Mouse (Mus musculus): ENCODE measurements around the gene Mrps2.
A peak's percentile ranks its signal among the peaks of the same experiment; 100 is the strongest.

The Mrps2 gene

GRCm38 (mm10) chr2:28467860-28468485 is at the start of gene Mrps2:
Gene Mrps2, plus strand, starts transcription at chr2:28468066.
- peak; percentile 81 to 85 for DNase-seq (ENCODE audit: low spot score in 2 of 2)

GRCm38 (mm10) chr2:28419898-28420297 is 48.0 kb upstream of the Mrps2 start:
- DNase-seq (ENCODE audit: low spot score in 2 of 2), result peak; percentile 73 to 90

DNA sequence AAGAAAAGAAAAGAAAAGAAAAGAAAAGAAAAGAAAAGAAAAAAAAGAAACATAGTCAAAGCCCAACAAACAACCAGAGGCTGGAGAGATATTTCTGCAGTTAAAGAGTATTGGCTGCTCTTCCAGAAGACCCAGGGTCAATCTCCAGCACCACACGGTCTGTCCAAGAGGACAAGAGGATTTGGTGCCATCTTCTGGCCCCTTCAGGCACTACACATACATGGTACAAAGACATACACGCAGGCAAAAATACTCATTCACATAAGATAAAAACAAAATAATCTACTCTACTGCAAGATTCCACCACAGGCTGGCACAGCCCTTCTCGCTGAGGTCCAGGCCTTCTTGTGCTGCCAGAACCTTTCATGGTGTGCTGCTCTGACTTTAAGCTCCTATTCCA is 44.7 kb upstream of the Mrps2 start:
- DNase-seq (ENCODE audit: low spot score in 2 of 2), result no peak

GRCm38 (mm10) chr2:28427226-28427625 is 40.6 kb upstream of the Mrps2 start:
- no peak for DNase-seq (ENCODE audit: low spot score in 2 of 2)

DNA sequence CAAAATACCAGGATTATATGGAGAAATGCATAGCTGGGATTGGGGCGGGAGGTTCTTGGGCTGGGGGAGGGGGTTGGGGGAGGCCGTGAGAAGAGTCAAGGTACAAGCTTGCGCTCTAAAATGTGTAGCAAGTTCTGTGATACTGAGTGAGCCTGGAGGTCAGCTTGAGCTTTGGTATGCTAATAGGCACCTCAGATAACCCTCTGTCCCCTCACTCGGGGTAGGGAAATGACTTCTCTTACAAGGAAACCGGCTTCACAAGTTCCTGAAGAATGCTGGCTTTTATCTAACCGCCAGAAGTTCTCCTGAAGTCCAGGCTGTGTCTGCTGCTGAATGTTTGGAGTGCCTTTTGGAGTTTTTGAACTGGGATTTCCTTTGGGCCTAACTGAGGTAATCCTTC is 37.0 kb upstream of the Mrps2 start:
- DNase-seq (ENCODE audit: low spot score in 2 of 2), result no peak

- DNase-seq (ENCODE audit: low spot score in 2 of 2), result no peak
These were observed 35.1 kb upstream of the Mrps2 start for GRCm38 (mm10) chr2:28432811-28433210.

DNA sequence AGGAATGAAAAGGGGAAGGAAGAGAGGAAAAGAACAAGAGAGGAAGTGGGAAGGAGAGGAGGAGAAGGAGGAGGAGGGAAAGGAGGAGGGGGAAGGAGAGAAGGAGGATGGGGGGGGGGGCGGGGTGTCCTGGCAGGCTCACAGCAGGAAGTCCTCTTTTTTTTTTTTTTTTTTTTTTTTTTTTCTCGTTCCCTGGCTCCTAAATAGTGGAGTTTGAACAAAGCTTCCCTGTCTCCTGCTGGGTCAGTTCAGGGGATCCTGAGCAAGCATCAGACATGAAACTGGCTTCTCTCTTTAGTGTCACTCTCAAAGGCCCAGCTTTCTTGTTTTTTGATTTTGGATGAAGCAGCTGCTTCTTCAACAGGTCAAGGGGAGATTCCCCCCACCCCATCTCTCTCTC is 34.4 kb upstream of the Mrps2 start:
- DNase-seq (ENCODE audit: low spot score in 2 of 2), result no peak

DNA sequence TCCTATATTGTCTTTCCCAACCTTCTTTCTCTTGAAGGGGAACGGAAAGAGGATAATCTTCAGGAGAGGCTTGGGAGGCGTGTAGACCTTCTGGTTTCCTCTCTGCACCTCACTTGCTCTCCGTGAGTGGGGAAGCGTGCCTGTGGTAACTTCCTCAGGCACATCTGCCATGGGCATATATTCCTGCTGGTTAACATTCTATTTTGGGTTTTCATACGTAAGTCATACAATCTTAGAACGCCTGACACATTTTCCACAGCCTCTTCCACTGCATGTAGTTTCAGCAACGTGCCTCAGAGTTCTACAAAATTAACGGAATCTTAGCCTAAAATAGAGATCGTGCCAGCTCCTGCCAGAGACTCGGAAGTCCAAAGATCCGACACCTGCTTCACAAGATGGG is 32.5 kb upstream of the Mrps2 start:
- no peak for DNase-seq (ENCODE audit: low spot score in 2 of 2)

GRCm38 (mm10) chr2:28440842-28441241 is 27.0 kb upstream of the Mrps2 start:
- no peak for DNase-seq (ENCODE audit: low spot score in 2 of 2)

GRCm38 (mm10) chr2:28445082-28445481 is 22.8 kb upstream of the Mrps2 start:
- no peak for DNase-seq (ENCODE audit: low spot score in 2 of 2)

DNA sequence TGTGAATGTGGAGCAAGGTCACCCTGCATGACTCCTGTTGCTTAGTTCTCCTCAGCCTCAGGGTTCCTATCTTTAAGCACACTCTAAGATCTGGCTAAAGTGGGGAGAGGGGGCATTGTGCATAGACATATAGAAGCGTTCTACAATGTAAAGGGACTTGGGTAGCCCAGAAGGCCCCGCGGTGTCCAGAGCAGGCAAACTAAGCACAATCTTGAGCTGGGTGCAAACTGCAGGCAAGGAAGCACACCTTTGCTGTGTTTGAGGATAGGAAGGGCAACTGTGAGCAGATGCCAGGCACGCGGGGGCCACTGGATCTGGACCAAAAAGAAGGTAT is 21.7 kb upstream of the Mrps2 start:
- no peak for DNase-seq (ENCODE audit: low spot score in 2 of 2)

GRCm38 (mm10) chr2:28446515-28447314 is 21.2 kb upstream of the Mrps2 start, which contains the start of gene Ppp1r26:
Gene Ppp1r26, plus strand, starts transcription at chr2:28446800.
- no peak for DNase-seq (ENCODE audit: low spot score in 2 of 2)

DNA sequence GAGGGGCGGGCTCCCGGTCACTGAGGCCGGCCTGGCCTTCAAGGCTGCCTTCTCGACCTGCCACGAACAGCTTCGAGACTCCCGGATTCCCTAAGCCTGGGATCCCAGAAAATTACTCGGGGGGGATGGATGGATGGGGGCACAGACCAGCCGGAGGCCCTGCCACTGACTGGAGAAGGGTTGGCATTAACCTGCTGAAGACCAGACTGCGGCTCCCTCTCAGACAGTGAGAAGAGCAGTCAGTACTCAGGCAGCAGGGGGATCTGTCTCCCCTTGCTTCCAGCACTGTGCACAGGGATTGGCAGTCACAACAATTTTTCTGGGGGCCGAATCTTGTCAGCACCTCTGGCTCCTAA is 20.6 kb upstream of the Mrps2 start:
- no peak for DNase-seq (ENCODE audit: low spot score in 2 of 2)

GRCm38 (mm10) chr2:28451663-28452062 is 16.2 kb upstream of the Mrps2 start:
- no peak for DNase-seq (ENCODE audit: low spot score in 2 of 2)

DNA sequence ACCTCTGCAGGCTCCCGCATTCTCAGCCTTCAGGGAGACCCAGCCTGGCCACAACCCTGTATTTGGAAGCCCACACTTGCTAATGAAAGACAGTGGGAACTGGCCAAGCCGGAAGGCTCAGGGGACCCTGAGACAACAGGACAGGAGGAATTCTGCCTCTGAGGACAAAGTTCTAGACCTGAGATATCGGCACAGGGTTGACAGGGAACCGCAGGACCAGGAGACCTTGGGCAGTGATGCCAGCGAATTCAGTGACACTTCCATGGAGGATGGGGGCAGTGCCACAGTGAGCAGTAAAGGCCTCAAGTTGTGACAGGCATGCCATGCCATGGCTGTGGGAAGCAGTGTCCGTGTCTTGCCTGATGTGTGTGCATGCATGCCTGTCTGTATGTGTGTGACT is 14.3 kb upstream of the Mrps2 start:
- no peak for DNase-seq (ENCODE audit: low spot score in 2 of 2)

- no peak for DNase-seq (ENCODE audit: low spot score in 2 of 2)
These were observed 11.2 kb upstream of the Mrps2 start for GRCm38 (mm10) chr2:28456616-28457015.

DNA sequence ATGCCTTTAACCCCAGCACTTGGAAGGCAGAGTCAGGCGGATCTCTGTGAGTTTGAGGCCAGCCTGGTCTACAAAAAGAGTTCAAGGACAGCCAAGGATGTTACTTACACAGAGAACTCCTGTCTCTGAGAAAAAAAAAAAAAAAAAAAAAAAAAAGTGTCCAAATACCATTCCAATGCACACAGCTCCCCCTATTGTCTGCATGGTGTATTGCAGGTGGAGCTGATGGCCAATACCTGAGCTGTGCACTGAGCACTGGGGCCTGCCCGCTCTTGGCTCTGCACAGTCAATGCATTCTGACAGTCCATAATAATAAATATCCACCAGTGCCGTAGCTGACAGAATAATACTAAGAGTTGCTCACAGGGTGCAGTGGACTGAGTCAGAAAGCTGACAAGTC is 3.9 kb upstream of the Mrps2 start:
- DNase-seq (ENCODE audit: low spot score in 2 of 2), result no peak

DNA sequence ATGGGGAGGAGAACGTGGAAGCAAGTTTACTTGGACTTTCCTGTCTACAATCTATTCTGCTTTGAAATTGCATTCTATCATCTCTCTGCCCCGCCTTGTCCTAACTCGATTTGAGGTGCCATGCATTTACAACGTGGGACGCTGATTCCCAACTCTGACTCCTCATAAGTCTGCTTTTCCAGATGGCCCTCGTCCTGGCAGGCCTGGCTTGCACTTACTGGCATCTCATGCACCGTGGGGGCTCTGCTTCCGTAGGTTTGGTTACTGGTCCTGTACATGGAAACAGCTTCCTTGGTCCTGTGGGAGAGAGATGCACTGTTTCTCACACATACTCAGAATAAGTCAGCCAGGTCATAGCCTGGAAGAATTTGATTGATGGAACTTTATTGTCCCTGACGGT is 2.9 kb upstream of the Mrps2 start:
- DNase-seq (ENCODE audit: low spot score in 2 of 2), result peak in 1 of 2 experiments; percentile 56

DNA sequence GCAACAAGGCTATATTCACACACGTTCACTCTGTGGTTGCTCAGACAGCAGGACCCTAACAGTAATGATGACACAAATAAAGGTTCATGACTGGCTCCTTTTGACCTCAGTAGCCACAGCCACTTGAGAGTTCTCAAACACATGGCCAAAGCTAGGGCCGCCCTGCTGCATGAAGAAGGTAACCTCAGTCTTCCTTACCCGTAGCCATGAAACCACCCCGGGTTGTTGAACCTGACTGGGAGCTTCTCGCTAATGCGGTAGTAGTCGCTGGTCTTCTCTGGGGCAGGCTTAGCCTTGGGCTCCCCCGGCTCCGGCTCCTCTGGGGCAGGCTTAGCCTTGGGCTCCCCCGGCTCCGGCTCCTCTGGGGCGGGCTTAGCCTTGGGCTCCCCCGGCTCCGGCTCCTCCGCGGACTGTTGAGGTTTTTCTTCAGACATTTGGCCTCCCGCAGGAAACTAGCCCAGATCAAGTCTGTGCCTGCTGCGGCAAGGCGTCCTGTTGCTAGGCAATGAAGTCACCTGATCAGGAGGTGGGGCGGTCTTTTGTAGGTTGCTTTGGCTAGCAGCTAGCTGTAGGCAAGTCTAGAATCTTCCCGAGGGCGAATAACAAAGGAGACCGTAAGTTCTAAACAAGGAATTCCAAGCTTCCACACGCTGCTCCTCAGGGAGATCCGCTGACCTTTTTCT is 1.9 kb upstream of the Mrps2 start, which contains the start of gene 1700007K13Rik:
Gene 1700007K13Rik, minus strand, starts transcription at position 497 of the 683 bp plus-strand sequence.
- DNase-seq (ENCODE audit: low spot score in 2 of 2), result peak; percentile 58 to 70

GRCm38 (mm10) chr2:28468486-28469225 is 790 bp downstream of the Mrps2 start:
- peak in 1 of 2 experiments; percentile 58 for DNase-seq (ENCODE audit: low spot score in 2 of 2)

- peak in 1 of 2 experiments; percentile 44 for DNase-seq (ENCODE audit: low spot score in 2 of 2)
These were observed 1.6 kb downstream of the Mrps2 start for GRCm38 (mm10) chr2:28469461-28469860.

GRCm38 (mm10) chr2:28470591-28470990 is 2.7 kb downstream of the Mrps2 start:
- no peak for DNase-seq (ENCODE audit: low spot score in 2 of 2)
